ENCODE assay signal across 8 mouse cellular contexts in the genomic region with DNA sequence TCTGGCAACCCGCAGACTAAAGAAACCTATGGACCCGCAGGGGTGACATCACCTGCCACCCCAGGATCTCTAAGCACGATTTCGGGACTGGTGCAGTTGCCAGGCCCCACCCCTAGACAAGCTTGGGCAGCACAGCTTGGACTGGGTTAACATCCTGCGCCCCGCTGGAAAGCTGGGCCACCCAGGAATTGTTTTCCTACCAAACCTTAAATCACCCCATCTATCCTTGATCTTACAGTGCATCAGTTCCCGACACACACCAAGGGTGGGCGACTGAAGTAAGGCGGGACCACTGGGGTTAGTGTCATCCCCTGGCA. TPM values are rescaled to one million over a fixed set of nuclear protein-coding genes. Genes with fewer than 3 reads are reported as not detected.
A peak's percentile ranks its signal among the peaks of the same experiment; 100 is the strongest.
DNase-seq lines count a peak whose midpoint lies in the region; ATAC-seq and TF ChIP-seq lines count a peak whose summit lies in the region.

No protein-coding gene starts in this region.

- no peak for TF ChIP-seq EP300 in liver, embryonic 14.5 days (IDR thresholded peaks at IDR 0.05; ENCODE audit: low read depth)

- 6% methylated on average over 9 of the region's 9 CpGs for WGBS in heart, embryonic 12.5 days
- WGBS in forebrain, embryonic 14.5 days: 3% methylated on average over 9 of the region's 9 CpGs
- 15% methylated on average over 9 of the region's 9 CpGs for WGBS in liver, embryonic 14.5 days (ENCODE audit: insufficient replicate concordance)

- H3K4me2 ChIP-seq in heart, embryonic 12.5 days: peak overlapping the region; percentile 99
- H3K4me2 ChIP-seq in forebrain, embryonic 14.5 days (ENCODE audit: low read length): peak overlapping the region; percentile 98
- H3K4me2 ChIP-seq in liver, embryonic 14.5 days (ENCODE audit: low read depth): peak overlapping the region; percentile 57

- peaks cover 41% of the 10 kb centered on the region for H3K27me3 ChIP-seq in heart, embryonic 12.5 days (replicated peaks)
- H3K27me3 ChIP-seq in E14TG2a.4 (ENCODE audit: insufficient read depth, low read length): peaks cover 44% of the 10 kb centered on the region
- peaks cover 6% of the 10 kb centered on the region; the same call in 1 of the 2 replicates for H3K27me3 ChIP-seq in forebrain, embryonic 14.5 days (replicated peaks; ENCODE audit: control insufficient read depth, insufficient read depth, low read length)
- H3K27me3 ChIP-seq in liver, embryonic 14.5 days (ENCODE audit: control insufficient read depth, insufficient read depth, low read length): peaks cover 42% of the 10 kb centered on the region

- H3K27ac ChIP-seq in heart, embryonic 12.5 days (ENCODE audit: poor library complexity, severe bottlenecking): no peak overlapping the region
- no peak overlapping the region for H3K27ac ChIP-seq in forebrain, embryonic 14.5 days (ENCODE audit: low read depth, low read length)
- H3K27ac ChIP-seq in liver, embryonic 14.5 days: no peak overlapping the region

- 0 out of 2 replicates have a peak, but pooled peaks have one; percentile 3 for ATAC-seq in heart, embryonic 12.5 days (ENCODE audit: insufficient number of reproducible peaks, low FRiP score)
- peak; percentile 47 for ATAC-seq in forebrain, embryonic 14.5 days
- no peak for ATAC-seq in liver, embryonic 14.5 days (ENCODE audit: insufficient read depth)

- no peaks in the 10 kb centered on the region for H3K36me3 ChIP-seq in heart, embryonic 12.5 days
- no peaks in the 10 kb centered on the region for H3K36me3 ChIP-seq in E14TG2a.4 (ENCODE audit: insufficient read depth, low read length)
- H3K36me3 ChIP-seq in forebrain, embryonic 14.5 days (ENCODE audit: control insufficient read depth, insufficient read depth, low read length): no peaks in the 10 kb centered on the region
- no peaks in the 10 kb centered on the region for H3K36me3 ChIP-seq in liver, embryonic 14.5 days (replicated peaks; ENCODE audit: control insufficient read depth, insufficient read depth, low read depth)

- no peak for DNase-seq in heart, adult 8-10 months (ENCODE audit: low spot score)
- DNase-seq in forebrain, embryonic 14.5 days (ENCODE audit: low spot score): no peak
- no peak for DNase-seq in liver, embryonic 14.5 days (ENCODE audit: low read depth in 3 of 3, low spot score in 3 of 3)
- DNase-seq in urinary bladder, postnatal 36 days (ENCODE audit: low spot score in 2 of 2): no peak
- no peak for DNase-seq in cerebellum, postnatal 10 days
- DNase-seq in thymus, postnatal 25 days: no peak

- H3K4me1 ChIP-seq in heart, embryonic 12.5 days (replicated peaks): peaks cover 31% of the 10 kb centered on the region
- peaks cover 37% of the 10 kb centered on the region for H3K4me1 ChIP-seq in E14TG2a.4 (replicated peaks; ENCODE audit: low read depth, low read length)
- peaks cover 13% of the 10 kb centered on the region; the same call in 1 of the 2 replicates for H3K4me1 ChIP-seq in forebrain, embryonic 14.5 days (ENCODE audit: control insufficient read depth, insufficient read depth, low read length)
- no peaks in the 10 kb centered on the region for H3K4me1 ChIP-seq in liver, embryonic 14.5 days (replicated peaks; ENCODE audit: control insufficient read depth in 2 of 2, insufficient read depth in 2 of 2, low read length in 1 of 2)

- H3K4me3 ChIP-seq in heart, embryonic 12.5 days: peak overlapping the region; percentile 62
- H3K4me3 ChIP-seq in E14TG2a.4 (replicated peaks; ENCODE audit: low read length): peak overlapping the region; percentile 86
- H3K4me3 ChIP-seq in forebrain, embryonic 14.5 days (ENCODE audit: low read depth, low read length): peak overlapping the region; percentile 63
- H3K4me3 ChIP-seq in liver, embryonic 14.5 days (ENCODE audit: insufficient read depth in 1 of 2, low read depth in 2 of 2, low read length in 2 of 2): no peak overlapping the region; a peak in 1 of 4 replicates

- H3K9me3 ChIP-seq in heart, embryonic 12.5 days (replicated peaks): no peaks in the 10 kb centered on the region
- H3K9me3 ChIP-seq in E14TG2a.4 (ENCODE audit: low read length): no peaks in the 10 kb centered on the region
- H3K9me3 ChIP-seq in forebrain, embryonic 14.5 days (replicated peaks; ENCODE audit: control insufficient read depth, low read length): no peaks in the 10 kb centered on the region
- no peaks in the 10 kb centered on the region for H3K9me3 ChIP-seq in liver, embryonic 14.5 days (ENCODE audit: control insufficient read depth, low read length)

- no peak for TF ChIP-seq CTCF in E14TG2a.4 (conservative IDR thresholded peaks at IDR 0.05; ENCODE audit: low read length)
- TF ChIP-seq CTCF in liver, embryonic 14.5 days (IDR thresholded peaks at IDR 0.05; ENCODE audit: low read depth): no peak

- peak overlapping the region; percentile 70 for H3K9ac ChIP-seq in heart, embryonic 12.5 days
- peak overlapping the region; percentile 82 for H3K9ac ChIP-seq in forebrain, embryonic 14.5 days (ENCODE audit: low read length)
- no peak overlapping the region for H3K9ac ChIP-seq in liver, embryonic 14.5 days (replicated peaks)

RNA-seq across cellular contexts. Expression of gene Abr, which starts 50.5 kb away (rescaled TPM):
- 29.9 and 34.2 TPM in 2 replicates for polyA plus RNA-seq in heart, embryonic 12.5 days (2016; fragmentation: Nextera tagmentation; extraction: Ambion mirVana)
- total RNA-seq in heart, adult 8-10 months (2022): 10 to 100 TPM; 21.9 to 28.6 (median 25.0) TPM
- polyA plus RNA-seq in forebrain, embryonic 14.5 days (2014; fragmentation: Nextera tagmentation; extraction: Ambion mirVana): 88.8 and 105 TPM in 2 replicates
- 3.3 and 3.6 TPM in 2 replicates for polyA plus RNA-seq in liver, embryonic 14.5 days (2012; rRNA removed)
- 2.3 and 2.5 TPM in 2 replicates for polyA plus RNA-seq in liver, embryonic 14.5 days (2014; fragmentation: Nextera tagmentation; extraction: Ambion mirVana)

Comparison
In these comparisons a context has a peak if more than half of its experiments do, and no peak if none do; other contexts are left out.
1. H3K4me3 ChIP-seq: peak in heart, embryonic 12.5 days (single experiment), E14TG2a.4 (single experiment) and forebrain, embryonic 14.5 days (single experiment); none in liver, embryonic 14.5 days (0 of 2).
2. Peak in every context shown above with its lines, with median percentiles within 50 percentile points of each other: H3K4me2 ChIP-seq.